Mouse (Mus musculus): ENCODE measurements around the gene Trim52.

DNA sequence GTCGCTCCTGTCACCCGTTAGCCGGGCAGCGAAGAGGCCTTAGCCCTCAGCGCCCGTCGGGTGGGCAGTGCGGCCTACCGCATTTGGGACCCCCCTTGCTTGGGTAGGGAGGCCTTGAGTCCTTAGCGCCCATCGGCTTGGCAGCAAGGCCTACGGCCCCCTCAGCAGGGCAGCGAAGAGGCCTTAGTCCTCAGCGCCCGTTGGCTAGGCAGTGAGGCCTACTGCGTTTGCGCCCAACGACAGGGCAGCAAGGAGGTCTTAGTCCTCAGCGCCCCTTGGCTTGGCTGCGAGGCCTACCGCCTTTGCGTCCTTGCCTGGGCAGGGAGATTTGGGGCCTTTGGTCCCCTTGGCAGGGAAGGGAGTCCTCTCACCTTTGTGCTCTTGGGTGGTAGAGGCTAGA is 427 bp downstream of the Trim52 start:
- no peak for TF ChIP-seq POLR2A (IDR thresholded peaks at IDR 0.05; ENCODE audit: insufficient read length, low read depth)
- no peak for TF ChIP-seq E2F4 (IDR thresholded peaks at IDR 0.05; ENCODE audit: insufficient read depth)
- TF ChIP-seq MYOG (IDR thresholded peaks at IDR 0.05; ENCODE audit: control insufficient read depth in 1 of 3, insufficient read depth in 1 of 3, insufficient read length in 2 of 3, low read depth in 2 of 3): no peak
- no peak for TF ChIP-seq USF1 (IDR thresholded peaks at IDR 0.05; ENCODE audit: low read depth)
- no peak for TF ChIP-seq TCF12 (IDR thresholded peaks at IDR 0.05; ENCODE audit: insufficient read depth, poor library complexity, severe bottlenecking)
- TF ChIP-seq MYOD1 (IDR thresholded peaks at IDR 0.05; ENCODE audit: control insufficient read depth in 1 of 3, insufficient read length in 2 of 3, low read depth in 2 of 3): no peak
